Mouse (Mus musculus) intestine, postnatal 0 days (tissue): ENCODE data around the gene Lpp. TPM values are rescaled to one million over a fixed set of nuclear protein-coding genes. Genes with fewer than 3 reads are reported as not detected.

Experiments used
- ATAC-seq: fragments of 200-750 bp; cut with Nextera tagmentation; 2 replicates; pipeline ENCODE4 v1.8.0; 2017; ENCODE audit warnings: mild to moderate bottlenecking, moderate TSS enrichment, moderate library complexity
- H3K27ac ChIP-seq: fragments of 300-500 bp; sonication (generic); 2 replicates; pipeline ENCODE4 v1.5.1; 2014; ENCODE audit warnings: mild to moderate bottlenecking, low read depth, low read length, moderate library complexity
- H3K27me3 ChIP-seq: fragments of 300-500 bp; sonication (generic); replicated peaks from 2 replicates; pipeline ENCODE4 v1.6.1; 2014; ENCODE audit warnings: low read length, mixed read lengths; ENCODE audit not compliant: control insufficient read depth, insufficient read depth
- H3K36me3 ChIP-seq: fragments of 300-500 bp; sonication (generic); 2 replicates; pipeline ENCODE4 v1.6.1; 2014; ENCODE audit warnings: mild to moderate bottlenecking, moderate library complexity; ENCODE audit not compliant: control insufficient read depth, insufficient read depth
- H3K4me1 ChIP-seq: fragments of 300-500 bp; sonication (generic); replicated peaks from 2 replicates; pipeline ENCODE4 v1.6.1; 2014; ENCODE audit warnings: antibody characterized with exemption, low read length, mixed read lengths; ENCODE audit not compliant: control insufficient read depth, insufficient read depth
- H3K4me2 ChIP-seq: fragments of 300-500 bp; sonication (generic); replicated peaks from 2 replicates; pipeline ENCODE4 v1.6.1; 2014; ENCODE audit warnings: low read depth, mild to moderate bottlenecking, moderate library complexity
- H3K4me3 ChIP-seq: fragments of 300-500 bp; sonication (generic); 2 replicates; pipeline ENCODE4 v1.5.1; 2014; ENCODE audit warnings: low read depth, low read length
- H3K9ac ChIP-seq: fragments of 300-500 bp; sonication (generic); 2 replicates; pipeline ENCODE4 v1.6.1; 2014; ENCODE audit warnings: mild to moderate bottlenecking, low read depth, low read length
- H3K9me3 ChIP-seq: fragments of 300-500 bp; sonication (generic); 2 replicates; pipeline ENCODE4 v1.6.1; 2016; ENCODE audit warnings: mixed run types; ENCODE audit not compliant: control insufficient read depth
- CTCF ChIP-seq: sonication (generic); IDR thresholded peaks from 2 replicates; pipeline ENCODE4 v1.5.1; 2016; ENCODE audit warnings: low read depth, mild to moderate bottlenecking, control low read depth, antibody characterized with exemption, moderate library complexity
- WGBS: fragments of 180-500 bp; shearing (Covaris S2); extraction: QIAGEN DNeasy Blood & Tissue Kit; methylation state at CpG from one replicate; pipeline ENCODE4 v1.1.7; 2014; 5-methylcytosine and 5-hydroxymethylcytosine counted together
- polyA plus RNA-seq: library from polyadenylated mRNA; unstranded; fragments of >200 nt; fragmentation: Nextera tagmentation; extraction: Ambion mirVana; gene quantifications from 2 replicates; pipeline ENCODE4 v1.2.1, GENCODE M21; 2015

Lpp gene
- polyA plus RNA-seq, 1 experiment from 2014 or later: 32.8 TPM

- no peak overlapping the region for H3K9ac ChIP-seq
- no peaks in the 10 kb centered on the region for H3K9me3 ChIP-seq
- no peak overlapping the region for H3K27ac ChIP-seq
- H3K4me3 ChIP-seq: no peak overlapping the region
- no peak for TF ChIP-seq CTCF
- H3K27me3 ChIP-seq: no peaks in the 10 kb centered on the region
- 72% methylated on average over 2 of the region's 2 CpGs for WGBS
- no peak for ATAC-seq
- H3K36me3 ChIP-seq: no peaks in the 10 kb centered on the region
- H3K4me1 ChIP-seq: no peaks in the 10 kb centered on the region
- H3K4me2 ChIP-seq: no peak overlapping the region
Measured at GRCm38 (mm10) chr16:24531681-24532080, 138.4 kb downstream of the Lpp start.

GRCm38 (mm10) chr16:24535221-24535620, 141.9 kb downstream of the Lpp start:
- Histone ChIP-seq H3K9me3 (no peaks in the 10 kb centered on the region), H3K4me3 (no peak overlapping the region), H3K4me2 (no peak overlapping the region), H3K4me1 (no peaks in the 10 kb centered on the region), H3K27me3 (no peaks in the 10 kb centered on the region), H3K9ac (no peak overlapping the region), H3K27ac (no peak overlapping the region), H3K36me3 (no peaks in the 10 kb centered on the region)
- TF ChIP-seq CTCF: no peak
- WGBS: 80% methylated on average over 6 of the region's 6 CpGs
- ATAC-seq: no peak

GRCm38 (mm10) chr16:24536261-24536660, 143.0 kb downstream of the Lpp start:
- no peaks in the 10 kb centered on the region for H3K36me3 ChIP-seq
- H3K9me3 ChIP-seq: no peaks in the 10 kb centered on the region
- H3K4me1 ChIP-seq: no peaks in the 10 kb centered on the region
- WGBS: 81% methylated on average over 7 of the region's 7 CpGs
- no peak overlapping the region for H3K4me2 ChIP-seq
- no peak for ATAC-seq
- no peak overlapping the region for H3K4me3 ChIP-seq
- H3K9ac ChIP-seq: no peak overlapping the region
- H3K27me3 ChIP-seq: no peaks in the 10 kb centered on the region
- no peak for TF ChIP-seq CTCF
- no peak overlapping the region for H3K27ac ChIP-seq

- Histone ChIP-seq H3K36me3 (no peaks in the 10 kb centered on the region), H3K4me1 (no peaks in the 10 kb centered on the region), H3K9me3 (no peaks in the 10 kb centered on the region), H3K27ac (no peak overlapping the region), H3K4me3 (no peak overlapping the region), H3K9ac (no peak overlapping the region), H3K4me2 (no peak overlapping the region), H3K27me3 (no peaks in the 10 kb centered on the region)
- 94% methylated on average over 4 of the region's 4 CpGs for WGBS
- TF ChIP-seq CTCF: no peak
- ATAC-seq: no peak
Measured at GRCm38 (mm10) chr16:24539003-24539402, 145.7 kb downstream of the Lpp start.

- H3K27ac ChIP-seq: no peak overlapping the region
- no peak overlapping the region for H3K4me2 ChIP-seq
- no peak overlapping the region for H3K4me3 ChIP-seq
- H3K36me3 ChIP-seq: no peaks in the 10 kb centered on the region
- H3K9ac ChIP-seq: no peak overlapping the region
- no peaks in the 10 kb centered on the region for H3K9me3 ChIP-seq
- H3K4me1 ChIP-seq: no peaks in the 10 kb centered on the region
- ATAC-seq: no peak
- WGBS: 78% methylated on average over 7 of the region's 7 CpGs
- no peaks in the 10 kb centered on the region for H3K27me3 ChIP-seq
- TF ChIP-seq CTCF: no peak
Measured at GRCm38 (mm10) chr16:24542864-24543263, 149.6 kb downstream of the Lpp start.

- 95% methylated on average over 5 of the region's 5 CpGs for WGBS
- TF ChIP-seq CTCF: no peak
- Histone ChIP-seq H3K9ac (no peak overlapping the region), H3K4me1 (no peaks in the 10 kb centered on the region), H3K27ac (no peak overlapping the region), H3K9me3 (no peaks in the 10 kb centered on the region), H3K4me2 (no peak overlapping the region), H3K4me3 (no peak overlapping the region), H3K36me3 (no peaks in the 10 kb centered on the region), H3K27me3 (no peaks in the 10 kb centered on the region)
- ATAC-seq: no peak
Measured at GRCm38 (mm10) chr16:24545366-24545765, 152.1 kb downstream of the Lpp start.

GRCm38 (mm10) chr16:24558458-24558857, 165.2 kb downstream of the Lpp start:
- 95% methylated on average over 4 of the region's 4 CpGs for WGBS
- no peak for ATAC-seq

More at GRCm38 (mm10) chr16:24558458-24558857, 165.2 kb downstream of the Lpp start:
- Histone ChIP-seq H3K4me1 (no peaks in the 10 kb centered on the region), H3K4me3 (no peak overlapping the region), H3K4me2 (no peak overlapping the region), H3K27ac (no peak overlapping the region), H3K27me3 (no peaks in the 10 kb centered on the region), H3K36me3 (peaks cover 4% of the 10 kb centered on the region), H3K9ac (no peak overlapping the region), H3K9me3 (no peaks in the 10 kb centered on the region)
- no peak for TF ChIP-seq CTCF
